Mouse (Mus musculus) cerebellum, adult 2 months (tissue): ENCODE data around the gene Gripap1.

Experiments
- CTCF ChIP-seq: fragments of 200-500 bp; IDR thresholded peaks from 2 replicates; pipeline ENCODE4 v1.5.1; 2011; ENCODE audit warnings: low read depth, mild to moderate bottlenecking, control low read depth, low read length, moderate library complexity, borderline replicate concordance; ENCODE audit not compliant: insufficient read depth
- POLR2A ChIP-seq: fragments of 200-500 bp; IDR thresholded peaks from 2 replicates; pipeline ENCODE4 v1.6.1; 2011; ENCODE audit warnings: low read length, control low read depth, borderline replicate concordance; ENCODE audit not compliant: insufficient read depth

- TF ChIP-seq POLR2A (no peak), CTCF (no peak)
Observed at GRCm38 (mm10) chrX:7865786-7866185, 76.2 kb downstream of the Gripap1 start.
